Mouse (Mus musculus) lung, embryonic 14.5 days (tissue): ENCODE measurements at regions not wholly inside any gene's neighbourhood (a gene's known extent, or its start where the extent isn't known, plus 50 kb on each side); places are given as distances from the start of the nearest gene placed in this dataset.
A peak's percentile ranks its signal among the peaks of the same experiment; 100 is the strongest.

Source experiments
- ATAC-seq: fragments of 200-750 bp; cut with Nextera tagmentation; 2 replicates; pipeline ENCODE4 v1.8.0; 2017; ENCODE audit warnings: mild to moderate bottlenecking, moderate TSS enrichment, moderate library complexity; ENCODE audit not compliant: insufficient read depth
- DNase-seq: peaks from one replicate; pipeline ENCODE4 v3.0.0-alpha.2; 2015
- H3K27ac ChIP-seq: fragments of 300-500 bp; sonication (generic); 2 replicates; pipeline ENCODE4 v1.5.1; 2014; ENCODE audit warnings: low read depth, mild to moderate bottlenecking, moderate library complexity
- H3K27me3 ChIP-seq: fragments of 300-500 bp; sonication (generic); 2 replicates; pipeline ENCODE4 v1.6.1; 2014; ENCODE audit warnings: low read length, control low read depth; ENCODE audit not compliant: insufficient read depth
- H3K36me3 ChIP-seq: fragments of 300-500 bp; sonication (generic); 2 replicates; pipeline ENCODE4 v1.6.1; 2014; ENCODE audit warnings: control low read depth; ENCODE audit not compliant: insufficient read depth
- H3K4me1 ChIP-seq: fragments of 300-500 bp; sonication (generic); 2 replicates; pipeline ENCODE4 v1.6.1; 2014; ENCODE audit warnings: antibody characterized with exemption, control low read depth; ENCODE audit not compliant: insufficient read depth
- H3K4me2 ChIP-seq: fragments of 300-500 bp; sonication (generic); 2 replicates; pipeline ENCODE4 v1.6.1; 2014; ENCODE audit warnings: mild to moderate bottlenecking
- H3K4me3 ChIP-seq: fragments of 300-500 bp; sonication (generic); 2 replicates; pipeline ENCODE4 v1.5.1; 2014; ENCODE audit warnings: low read depth, low read length
- H3K9ac ChIP-seq: fragments of 300-500 bp; sonication (generic); 2 replicates; pipeline ENCODE4 v1.6.1; 2014
- H3K9me3 ChIP-seq: fragments of 300-500 bp; sonication (generic); 2 replicates; pipeline ENCODE4 v1.6.1; 2016; ENCODE audit warnings: low read depth, low read length, control low read depth
- CTCF ChIP-seq: IDR thresholded peaks from 2 replicates; pipeline ENCODE4 v1.5.1; 2016; ENCODE audit warnings: antibody characterized with exemption, low read depth
- WGBS: fragments of 180-500 bp; shearing (Covaris S2); extraction: QIAGEN DNeasy Blood & Tissue Kit; methylation state at CpG from one replicate; pipeline ENCODE4 v1.1.7; 2014; 5-methylcytosine and 5-hydroxymethylcytosine counted together

- Histone ChIP-seq H3K27ac (no peak overlapping the region), H3K4me2 (no peak overlapping the region), H3K36me3 (no peaks in the 10 kb centered on the region), H3K9me3 (no peaks in the 10 kb centered on the region), H3K4me3 (no peak overlapping the region), H3K27me3 (no peaks in the 10 kb centered on the region), H3K4me1 (no peaks in the 10 kb centered on the region), H3K9ac (no peak overlapping the region)
- 55% methylated on average over 15 of the region's 15 CpGs for WGBS
- no peak for TF ChIP-seq CTCF
- peak; percentile 49 for DNase-seq
- peak; percentile 74; the same call in 1 of the 2 replicates for ATAC-seq
Observed at GRCm38 (mm10) chr3:101170037-101171019, 60.2 kb upstream of the Ptgfrn start.

GRCm38 (mm10) chr3:101167026-101167425 is 56.9 kb upstream of the Ptgfrn start:
- 72% methylated on average over 1 of the region's 1 CpGs for WGBS
- Histone ChIP-seq H3K4me3 (no peak overlapping the region), H3K27ac (no peak overlapping the region), H3K9me3 (no peaks in the 10 kb centered on the region), H3K4me1 (peaks cover 5% of the 10 kb centered on the region), H3K9ac (no peak overlapping the region), H3K36me3 (no peaks in the 10 kb centered on the region), H3K4me2 (no peak overlapping the region), H3K27me3 (no peaks in the 10 kb centered on the region)
- ATAC-seq (no peak), DNase-seq (no peak)
- no peak for TF ChIP-seq CTCF

- Histone ChIP-seq H3K4me3 (no peak overlapping the region), H3K36me3 (no peaks in the 10 kb centered on the region), H3K9ac (no peak overlapping the region), H3K4me1 (peaks cover 9% of the 10 kb centered on the region), H3K4me2 (no peak overlapping the region), H3K27me3 (no peaks in the 10 kb centered on the region), H3K27ac (no peak overlapping the region), H3K9me3 (no peaks in the 10 kb centered on the region)
- no peak for ATAC-seq
- no peak for TF ChIP-seq CTCF
- no peak for DNase-seq
- WGBS = 83% methylated on average over 7 of the region's 7 CpGs
Observed at GRCm38 (mm10) chr3:101166580-101166979, 56.5 kb upstream of the Ptgfrn start.

- Histone ChIP-seq H3K4me1 (peaks cover 9% of the 10 kb centered on the region), H3K9ac (no peak overlapping the region), H3K4me2 (no peak overlapping the region), H3K9me3 (no peaks in the 10 kb centered on the region), H3K4me3 (no peak overlapping the region), H3K27ac (no peak overlapping the region), H3K36me3 (no peaks in the 10 kb centered on the region), H3K27me3 (no peaks in the 10 kb centered on the region)
- TF ChIP-seq CTCF = no peak
- 63% methylated on average over 6 of the region's 6 CpGs for WGBS
- DNase-seq (no peak), ATAC-seq (no peak)
Observed at GRCm38 (mm10) chr3:101165261-101165660, 55.2 kb upstream of the Ptgfrn start.

- Histone ChIP-seq H3K27me3 (no peaks in the 10 kb centered on the region), H3K27ac (no peak overlapping the region), H3K9me3 (no peaks in the 10 kb centered on the region), H3K36me3 (no peaks in the 10 kb centered on the region), H3K4me3 (no peak overlapping the region), H3K9ac (no peak overlapping the region), H3K4me2 (no peak overlapping the region), H3K4me1 (peaks cover 9% of the 10 kb centered on the region)
- no peak for TF ChIP-seq CTCF
- DNase-seq (no peak), ATAC-seq (no peak)
- 64% methylated on average over 5 of the region's 5 CpGs for WGBS
Observed at GRCm38 (mm10) chr3:101164771-101165170, 54.7 kb upstream of the Ptgfrn start.

- no peak overlapping the region for H3K27ac ChIP-seq
- H3K27me3 ChIP-seq = no peaks in the 10 kb centered on the region
- peaks cover 9% of the 10 kb centered on the region for H3K4me1 ChIP-seq
- no peak for TF ChIP-seq CTCF
- H3K9ac ChIP-seq = no peak overlapping the region
- no peak overlapping the region for H3K4me2 ChIP-seq
- WGBS = 67% methylated on average over 4 of the region's 4 CpGs
- DNase-seq (no peak), ATAC-seq (0 out of 2 replicates have a peak, but pooled peaks have one; percentile 3)
- no peak overlapping the region for H3K4me3 ChIP-seq
- no peaks in the 10 kb centered on the region for H3K9me3 ChIP-seq
- no peaks in the 10 kb centered on the region for H3K36me3 ChIP-seq
Observed at GRCm38 (mm10) chr3:101163991-101164434, 53.9 kb upstream of the Ptgfrn start.

GRCm38 (mm10) chr3:101163160-101163990 is 53.3 kb upstream of the Ptgfrn start:
- Histone ChIP-seq H3K4me1 (peaks cover 9% of the 10 kb centered on the region), H3K9ac (no peak overlapping the region), H3K9me3 (no peaks in the 10 kb centered on the region), H3K27ac (no peak overlapping the region), H3K36me3 (no peaks in the 10 kb centered on the region), H3K27me3 (no peaks in the 10 kb centered on the region), H3K4me3 (no peak overlapping the region), H3K4me2 (no peak overlapping the region)
- WGBS = 35% methylated on average over 16 of the region's 16 CpGs
- DNase-seq (peak; percentile 22), ATAC-seq (peak; percentile 7; the same call in 1 of the 2 replicates)
- TF ChIP-seq CTCF = 0 out of 2 replicates have a peak, but pooled peaks have one; percentile 20
